Mouse (Mus musculus) liver, adult 2 months (tissue): Measurements from ENCODE around the gene Rere. TPM values are rescaled to one million over a fixed set of nuclear protein-coding genes. Genes with fewer than 3 reads are reported as not detected.

Experiments
- DNase-seq: peaks from one replicate; pipeline ENCODE4 v3.0.0-alpha.2; 2011; ENCODE audit warnings: low read depth, low spot score; ENCODE audit errors: extremely low read depth
- H3K27ac ChIP-seq: fragments of 200-500 bp; replicated peaks from 2 replicates; pipeline ENCODE4 v1.5.1; 2012; ENCODE audit warnings: low read depth, mild to moderate bottlenecking, control low read depth, inconsistent platforms, low read length; ENCODE audit not compliant: insufficient read depth
- H3K27me3 ChIP-seq: fragments of 200-500 bp; 2 replicates; pipeline ENCODE4 v1.6.1; 2012; ENCODE audit warnings: mild to moderate bottlenecking, moderate library complexity, low read length, inconsistent platforms; ENCODE audit not compliant: control insufficient read depth, insufficient read depth
- H3K36me3 ChIP-seq: fragments of 200-500 bp; 2 replicates; pipeline ENCODE4 v1.6.1; 2012; ENCODE audit warnings: low read length, inconsistent platforms; ENCODE audit not compliant: control insufficient read depth, insufficient read depth
- H3K4me1 ChIP-seq: fragments of 200-500 bp; 2 replicates; pipeline ENCODE4 v1.6.1; 2011; ENCODE audit warnings: low read length; ENCODE audit not compliant: control insufficient read depth, insufficient read depth
- H3K4me3 ChIP-seq: fragments of 200-500 bp; 2 replicates; pipeline ENCODE4 v1.5.1; 2011; ENCODE audit warnings: low read depth, mild to moderate bottlenecking, control low read depth, low read length, moderate library complexity; ENCODE audit not compliant: insufficient read depth
- H3K79me2 ChIP-seq: fragments of 200-500 bp; 2 replicates; pipeline ENCODE4 v1.6.1; 2012; ENCODE audit warnings: inconsistent platforms, mild to moderate bottlenecking, low read length, moderate library complexity; ENCODE audit not compliant: control insufficient read depth, insufficient read depth
- H3K9ac ChIP-seq: fragments of 200-500 bp; 2 replicates; pipeline ENCODE4 v1.6.1; 2012; ENCODE audit warnings: low read depth, mild to moderate bottlenecking, control low read depth, inconsistent platforms, low read length
- CTCF ChIP-seq: fragments of 200-500 bp; IDR thresholded peaks from 2 replicates; pipeline ENCODE4 v1.5.1; 2011; ENCODE audit warnings: low read depth, low read length, control low read depth
- POLR2A ChIP-seq: fragments of 200-500 bp; IDR thresholded peaks from 2 replicates; pipeline ENCODE4 v1.6.1; 2011; ENCODE audit warnings: low read length, control low read depth; ENCODE audit not compliant: insufficient read depth; ENCODE audit errors: extremely low read depth
- WGBS: fragments of 180-500 bp; shearing (Covaris S2); methylation state at CpG from one replicate; pipeline ENCODE4 v1.1.7; 2018; 5-methylcytosine and 5-hydroxymethylcytosine counted together
- polyA plus RNA-seq: library from polyadenylated mRNA; depleted of rRNA; stranded (reverse); fragments of >200 nt; gene quantifications from 2 replicates; pipeline ENCODE4 v1.2.3, GENCODE M21; 2012
- total RNA-seq: library from RNA; depleted of rRNA; stranded (reverse); fragments of >200 nt; gene quantifications from 2 replicates; pipeline ENCODE4 v1.2.3, GENCODE M21; 2014

The Rere gene
- total and polyA plus RNA-seq, 2 experiments = 8.8 to 10.0 TPM

DNA sequence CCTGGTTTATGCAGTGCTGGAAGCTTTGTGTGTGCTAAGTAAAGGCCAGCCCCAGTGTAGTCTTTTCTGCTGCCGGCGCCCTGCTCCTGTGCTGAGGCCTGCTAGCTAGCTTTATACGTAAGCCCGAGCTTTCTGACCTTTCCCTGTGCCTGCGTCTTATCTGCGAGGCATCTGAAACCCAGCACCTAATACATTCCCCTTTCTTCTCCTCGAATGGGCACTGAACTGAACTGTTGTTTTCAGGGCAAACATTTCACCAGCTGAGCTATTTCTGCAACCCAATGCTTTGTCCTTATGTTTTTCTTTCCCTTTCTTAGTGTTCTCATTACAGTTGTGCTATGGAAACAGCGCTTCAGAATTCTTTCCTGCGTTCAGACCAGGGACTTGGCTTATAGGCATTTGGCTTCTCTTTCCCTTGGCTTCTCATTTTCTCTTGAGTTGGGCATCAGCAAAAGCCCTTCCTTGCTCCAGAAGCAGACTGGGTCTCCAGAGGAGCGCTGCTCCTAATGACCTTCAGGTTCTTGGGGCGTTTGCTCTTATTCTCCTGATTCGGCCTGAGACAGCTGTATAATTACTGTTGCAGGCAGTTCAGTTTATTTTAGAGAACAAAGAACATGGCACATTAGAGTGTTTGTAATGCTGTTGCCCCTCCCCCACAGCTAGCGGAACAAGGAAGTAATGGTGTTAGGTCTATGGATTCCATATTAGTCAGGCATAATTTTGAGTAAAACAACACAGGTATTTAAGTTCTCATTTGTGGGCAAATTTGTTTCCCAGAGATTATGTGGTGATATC is 115.6 kb downstream of the Rere start:
- H3K36me3 ChIP-seq = no peaks in the 10 kb centered on the region
- H3K4me3 ChIP-seq = no peak overlapping the region
- H3K9ac ChIP-seq = peak overlapping the region; percentile 54
- H3K4me1 ChIP-seq = peaks cover 30% of the 10 kb centered on the region
- H3K27ac ChIP-seq = peak overlapping the region; percentile 31; the same call in 1 of the 2 replicates
- H3K79me2 ChIP-seq = peaks cover 46% of the 10 kb centered on the region
- DNase-seq = peak; percentile 51
- H3K27me3 ChIP-seq = no peaks in the 10 kb centered on the region
- 45% methylated on average over 13 of the region's 13 CpGs for WGBS
- no peak for TF ChIP-seq POLR2A
- no peak for TF ChIP-seq CTCF

DNA sequence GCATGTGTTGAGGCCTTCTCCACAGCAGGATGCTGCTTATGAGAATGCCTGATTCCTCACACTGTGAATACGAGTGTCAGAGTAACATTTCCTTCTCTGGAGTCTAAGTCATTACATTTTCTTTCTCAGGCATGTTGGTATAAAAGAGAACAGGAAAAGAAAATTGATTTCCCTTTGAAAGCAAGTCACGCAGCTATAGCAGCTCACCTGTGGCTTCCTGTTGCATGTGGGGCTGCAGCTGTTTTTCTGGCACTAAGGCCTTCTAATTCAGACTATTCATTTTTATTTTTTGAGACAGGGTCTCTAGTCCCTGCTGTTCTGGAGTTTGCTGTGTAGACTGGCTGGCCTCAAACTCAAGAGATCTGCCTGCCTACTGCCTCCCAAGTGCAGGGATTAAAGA is 117.6 kb downstream of the Rere start:
- H3K4me1 ChIP-seq = peaks cover 34% of the 10 kb centered on the region
- no peaks in the 10 kb centered on the region for H3K27me3 ChIP-seq
- DNase-seq = no peak
- H3K79me2 ChIP-seq = peaks cover 46% of the 10 kb centered on the region
- H3K9ac ChIP-seq = no peak overlapping the region
- H3K36me3 ChIP-seq = no peaks in the 10 kb centered on the region
- WGBS = 72% methylated on average over 2 of the region's 2 CpGs
- H3K4me3 ChIP-seq = no peak overlapping the region
- TF ChIP-seq CTCF (no peak), POLR2A (no peak)
- no peak overlapping the region for H3K27ac ChIP-seq

DNA sequence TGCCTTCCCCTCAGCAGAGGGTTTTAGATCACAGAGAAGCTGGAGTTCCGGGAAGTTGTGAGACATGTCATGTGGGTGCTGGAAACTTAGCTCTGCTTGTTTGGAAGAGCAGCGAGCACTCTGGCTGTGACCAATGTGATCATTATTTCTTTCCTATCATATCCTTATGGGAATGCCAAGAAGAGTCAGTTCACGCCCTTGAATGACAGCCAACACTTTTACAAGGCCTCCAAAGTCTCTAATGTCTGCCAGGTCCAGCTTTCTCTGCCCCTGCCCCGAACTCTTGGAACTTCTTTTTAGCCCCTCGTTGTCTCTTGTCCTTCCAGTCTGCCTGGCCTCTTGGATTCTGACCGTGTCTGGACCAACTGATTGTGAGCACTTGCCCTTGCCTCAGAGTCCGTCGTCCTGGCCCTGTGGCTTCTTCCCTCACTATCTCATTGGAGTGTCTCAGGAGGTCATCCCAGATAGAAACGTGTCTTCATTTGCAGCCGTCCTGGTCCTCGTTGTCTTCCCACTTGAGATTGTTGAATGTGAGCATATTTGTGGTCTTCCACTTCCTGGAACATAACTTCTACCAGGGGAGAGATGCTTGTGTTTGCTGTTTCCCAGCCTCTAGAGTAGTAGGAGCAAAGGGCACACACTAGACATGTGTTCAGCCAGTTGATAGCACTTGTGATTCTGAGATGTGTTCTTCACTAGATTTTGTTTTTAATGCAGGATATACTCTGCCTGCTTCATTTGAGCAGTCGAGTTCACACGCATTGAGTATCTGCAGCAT is 120.6 kb downstream of the Rere start:
- Histone ChIP-seq H3K79me2 (peaks cover 31% of the 10 kb centered on the region; the same call in 1 of the 2 replicates), H3K9ac (no peak overlapping the region), H3K27me3 (no peaks in the 10 kb centered on the region), H3K36me3 (no peaks in the 10 kb centered on the region), H3K27ac (peak overlapping the region; percentile 42), H3K4me1 (peaks cover 40% of the 10 kb centered on the region), H3K4me3 (no peak overlapping the region)
- TF ChIP-seq POLR2A = no peak
- TF ChIP-seq CTCF = no peak
- peak; percentile 78 for DNase-seq
- 11% methylated on average over 13 of the region's 13 CpGs for WGBS

DNA sequence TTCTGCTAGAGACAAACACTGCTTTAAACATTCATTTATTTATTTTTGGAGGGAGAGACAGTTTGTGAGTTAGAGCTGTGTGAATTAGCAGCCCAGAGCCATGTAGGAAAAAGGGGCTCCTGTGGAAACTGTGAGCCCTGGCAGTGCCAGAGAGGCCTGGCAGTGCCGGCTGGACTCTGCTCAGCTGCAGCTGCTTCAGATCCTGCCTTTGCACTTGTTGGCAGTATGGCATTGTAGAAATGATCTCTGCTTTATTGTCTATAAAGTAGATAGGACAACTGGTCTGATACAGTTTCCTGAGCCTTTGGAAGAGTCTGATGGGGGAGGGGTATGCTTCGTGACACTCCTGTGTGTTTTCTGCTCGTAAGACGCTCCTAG is 121.2 kb downstream of the Rere start:
- WGBS = 37% methylated on average over 4 of the region's 4 CpGs
- H3K27ac ChIP-seq = peak overlapping the region; percentile 42

DNA sequence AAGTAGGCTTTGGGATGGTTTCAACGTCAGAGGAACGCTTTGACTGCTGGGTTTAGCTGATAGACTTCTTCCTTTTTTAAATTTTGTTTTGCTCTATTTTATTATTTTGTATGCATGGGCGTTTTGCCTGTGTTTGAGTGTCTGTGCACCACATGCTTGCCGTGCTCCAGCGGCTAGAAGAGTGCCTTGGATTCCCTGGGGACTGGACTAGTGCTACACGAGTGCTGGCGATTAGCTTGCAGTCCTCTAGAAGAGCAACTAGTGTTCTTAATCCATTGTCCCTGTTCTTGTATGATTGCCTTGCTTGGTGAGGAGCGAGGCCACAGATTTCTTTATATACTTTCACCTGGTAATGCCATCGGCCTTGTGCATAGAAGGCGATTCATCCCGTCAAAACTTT is 122.5 kb downstream of the Rere start:
- TF ChIP-seq POLR2A = no peak
- no peak for TF ChIP-seq CTCF
- H3K27me3 ChIP-seq = no peaks in the 10 kb centered on the region
- WGBS = 74% methylated on average over 11 of the region's 11 CpGs
- no peak overlapping the region for H3K9ac ChIP-seq
- DNase-seq = no peak
- peaks cover 49% of the 10 kb centered on the region for H3K4me1 ChIP-seq
- no peak overlapping the region for H3K4me3 ChIP-seq
- no peak overlapping the region; the same call in 1 of the 2 replicates for H3K27ac ChIP-seq
- H3K36me3 ChIP-seq = no peaks in the 10 kb centered on the region
- H3K79me2 ChIP-seq = peaks cover 31% of the 10 kb centered on the region; the same call in 1 of the 2 replicates

More for the DNA sequence above, 121.2 kb downstream of the Rere start:
- 0 out of 2 replicates have a peak overlapping the region, but pooled peaks have one; percentile 5 for H3K9ac ChIP-seq
- DNase-seq = peak; percentile 65
- H3K27me3 ChIP-seq = no peaks in the 10 kb centered on the region
- H3K4me1 ChIP-seq = peaks cover 43% of the 10 kb centered on the region
- no peaks in the 10 kb centered on the region for H3K36me3 ChIP-seq
- TF ChIP-seq CTCF (no peak), POLR2A (no peak)
- H3K79me2 ChIP-seq = peaks cover 29% of the 10 kb centered on the region; the same call in 1 of the 2 replicates
- H3K4me3 ChIP-seq = no peak overlapping the region

DNA sequence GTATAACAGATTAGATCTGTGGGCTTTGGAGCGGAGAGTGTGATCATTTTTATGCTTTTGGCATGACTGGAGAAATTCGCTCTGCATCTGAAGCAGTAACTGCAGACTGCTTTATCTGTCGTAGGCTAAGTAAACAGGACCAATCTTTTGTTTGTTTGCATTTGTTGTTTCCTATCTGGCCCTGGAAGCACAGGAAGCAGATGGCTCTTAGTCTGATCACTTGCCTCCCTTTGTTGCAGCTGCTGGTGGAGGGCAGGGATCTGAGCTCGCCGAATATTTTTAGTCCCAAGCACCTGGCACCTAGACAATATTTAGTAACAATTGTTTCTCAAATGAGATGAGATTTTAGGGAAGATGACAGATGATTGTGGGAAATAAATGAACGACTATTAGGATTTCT is 123.1 kb downstream of the Rere start:
- peak; percentile 87 for DNase-seq
- H3K27ac ChIP-seq = no peak overlapping the region; the same call in 1 of the 2 replicates
- 11% methylated on average over 6 of the region's 6 CpGs for WGBS
- no peak overlapping the region for H3K4me3 ChIP-seq
- H3K9ac ChIP-seq = no peak overlapping the region
- peaks cover 49% of the 10 kb centered on the region for H3K4me1 ChIP-seq
- H3K36me3 ChIP-seq = no peaks in the 10 kb centered on the region
- peaks cover 30% of the 10 kb centered on the region; the same call in 1 of the 2 replicates for H3K79me2 ChIP-seq
- TF ChIP-seq CTCF (no peak), POLR2A (no peak)
- no peaks in the 10 kb centered on the region for H3K27me3 ChIP-seq
